Mouse (Mus musculus): ENCODE measurements around the gene Kcnj13. TPM values are rescaled to one million over a fixed set of nuclear protein-coding genes. Genes with fewer than 3 reads are reported as not detected.

The Kcnj13 gene
- polyA plus RNA-seq (2015; fragmentation: Illumina TruSeq; extraction: RNeasy Lipid Tissue Mini Kit (QIAGEN cat#74804); ENCODE audit: insufficient read depth, low read depth, low replicate concordance): not detected

DNA sequence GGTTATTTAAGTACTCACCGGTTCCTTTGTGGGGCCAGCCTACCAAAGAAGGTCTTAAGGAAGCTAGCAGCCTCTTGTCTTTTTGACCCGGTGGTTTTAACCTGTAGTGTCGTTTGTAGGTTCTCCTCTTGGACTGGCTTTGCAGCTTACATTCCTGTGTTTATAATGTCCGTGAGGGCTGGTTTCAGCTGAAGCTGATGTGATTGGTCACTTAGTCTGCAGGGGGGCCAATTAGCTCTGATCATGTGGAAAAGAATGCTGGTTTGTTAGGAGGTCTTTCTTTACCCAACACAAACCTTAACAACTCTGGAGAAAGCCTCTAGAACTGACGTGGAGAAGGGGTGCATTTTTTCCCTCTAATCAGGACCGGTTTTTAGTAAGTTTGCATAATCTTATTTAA lies at the start of gene Kcnj13:
Kcnj13 (minus strand) TSS at position 136 of the 400 bp plus-strand sequence.

Other genes starting within 250 kb of the Kcnj13 start
- not detected for gene Ecel1, start 238.2 kb downstream of the Kcnj13 start, polyA plus RNA-seq (2015; fragmentation: Illumina TruSeq; extraction: RNeasy Lipid Tissue Mini Kit (QIAGEN cat#74804); ENCODE audit: insufficient read depth, low read depth, low replicate concordance)
- gene Prss56, start 211.4 kb downstream of the Kcnj13 start, polyA plus RNA-seq (2015; fragmentation: Illumina TruSeq; extraction: RNeasy Lipid Tissue Mini Kit (QIAGEN cat#74804); ENCODE audit: insufficient read depth, low read depth, low replicate concordance): not detected
- gene Chrnd, start 204.1 kb downstream of the Kcnj13 start, polyA plus RNA-seq (2015; fragmentation: Illumina TruSeq; extraction: RNeasy Lipid Tissue Mini Kit (QIAGEN cat#74804); ENCODE audit: insufficient read depth, low read depth, low replicate concordance): not detected
- gene Chrng, start 190.1 kb downstream of the Kcnj13 start, polyA plus RNA-seq (2015; fragmentation: Illumina TruSeq; extraction: RNeasy Lipid Tissue Mini Kit (QIAGEN cat#74804); ENCODE audit: insufficient read depth, low read depth, low replicate concordance): not detected
- 11.6 TPM for gene Eif4e2, start 180.8 kb downstream of the Kcnj13 start, polyA plus RNA-seq (2015; fragmentation: Illumina TruSeq; extraction: RNeasy Lipid Tissue Mini Kit (QIAGEN cat#74804); ENCODE audit: insufficient read depth, low read depth, low replicate concordance)
- 4.9 TPM for gene Efhd1, start 130.4 kb downstream of the Kcnj13 start, polyA plus RNA-seq (2015; fragmentation: Illumina TruSeq; extraction: RNeasy Lipid Tissue Mini Kit (QIAGEN cat#74804); ENCODE audit: insufficient read depth, low read depth, low replicate concordance)
- gene Gigyf2, start 67.7 kb downstream of the Kcnj13 start, polyA plus RNA-seq (2015; fragmentation: Illumina TruSeq; extraction: RNeasy Lipid Tissue Mini Kit (QIAGEN cat#74804); ENCODE audit: insufficient read depth, low read depth, low replicate concordance): 20.3 TPM
- gene Snorc, start 75.5 kb upstream of the Kcnj13 start, polyA plus RNA-seq (2015; fragmentation: Illumina TruSeq; extraction: RNeasy Lipid Tissue Mini Kit (QIAGEN cat#74804); ENCODE audit: insufficient read depth, low read depth, low replicate concordance): not detected
- 3.0 TPM for gene Neu2, start 115.2 kb upstream of the Kcnj13 start, polyA plus RNA-seq (2015; fragmentation: Illumina TruSeq; extraction: RNeasy Lipid Tissue Mini Kit (QIAGEN cat#74804); ENCODE audit: insufficient read depth, low read depth, low replicate concordance)
- 2.5 TPM for gene Ngef, start 179.1 kb upstream of the Kcnj13 start, polyA plus RNA-seq (2015; fragmentation: Illumina TruSeq; extraction: RNeasy Lipid Tissue Mini Kit (QIAGEN cat#74804); ENCODE audit: insufficient read depth, low read depth, low replicate concordance)
- 6.8 TPM for gene Inpp5d, start 225.6 kb upstream of the Kcnj13 start, polyA plus RNA-seq (2015; fragmentation: Illumina TruSeq; extraction: RNeasy Lipid Tissue Mini Kit (QIAGEN cat#74804); ENCODE audit: insufficient read depth, low read depth, low replicate concordance)

Measured in pancreas, adult 10 weeks (tissue).